Mouse (Mus musculus): ENCODE data around the gene Pde7b. TPM values are rescaled to one million over a fixed set of nuclear protein-coding genes. Genes with fewer than 3 reads are reported as not detected.

The Pde7b gene
- polyA plus RNA-seq (2016; fragmentation: Nextera tagmentation; extraction: Ambion mirVana): 1.00 and 1.6 TPM in 2 replicates

- Histone ChIP-seq H3K27me3 (ENCODE audit: low read depth, poor library complexity, severe bottlenecking) (no peaks in the 10 kb centered on the region), H3K27ac (replicated peaks) (no peak within 1 kb of the TSS), H3K9me3 (replicated peaks) (no peaks in the 10 kb centered on the region), H3K4me3 (peak within 1 kb of the TSS; percentile 45), H3K4me1 (peaks cover 31% of the 10 kb centered on the region), H3K36me3 (no peaks in the 10 kb centered on the region)
- DNase-seq (ENCODE audit: low spot score): peak; percentile 77
- 18% methylated on average over 17 of the region's 17 CpGs for WGBS
These were observed at the start of gene Pde7b for GRCm38 (mm10) chr10:20724906-20725305. Gene Pde7b, minus strand, starts transcription at chr10:20725078.

- no peaks in the 10 kb centered on the region for H3K4me1 ChIP-seq
- H3K4me3 ChIP-seq: no peak overlapping the region
- no peaks in the 10 kb centered on the region for H3K27me3 ChIP-seq (ENCODE audit: low read depth, poor library complexity, severe bottlenecking)
- H3K9me3 ChIP-seq (replicated peaks): no peaks in the 10 kb centered on the region
- 87% methylated on average over 4 of the region's 4 CpGs for WGBS
- DNase-seq (ENCODE audit: low spot score): no peak
- H3K27ac ChIP-seq (replicated peaks): no peak overlapping the region
- no peaks in the 10 kb centered on the region for H3K36me3 ChIP-seq
These were observed 47.2 kb upstream of the Pde7b start for GRCm38 (mm10) chr10:20772056-20772455.

GRCm38 (mm10) chr10:20770418-20770888, 45.6 kb upstream of the Pde7b start:
- Histone ChIP-seq H3K4me3 (no peak overlapping the region), H3K36me3 (no peaks in the 10 kb centered on the region), H3K27ac (replicated peaks) (no peak overlapping the region), H3K4me1 (no peaks in the 10 kb centered on the region), H3K9me3 (replicated peaks) (no peaks in the 10 kb centered on the region), H3K27me3 (ENCODE audit: low read depth, poor library complexity, severe bottlenecking) (no peaks in the 10 kb centered on the region)
- WGBS: 86% methylated on average over 2 of the region's 2 CpGs
- DNase-seq (ENCODE audit: low spot score): no peak

GRCm38 (mm10) chr10:20769557-20770417, 44.9 kb upstream of the Pde7b start:
- Histone ChIP-seq H3K9me3 (replicated peaks) (no peaks in the 10 kb centered on the region), H3K27me3 (ENCODE audit: low read depth, poor library complexity, severe bottlenecking) (no peaks in the 10 kb centered on the region), H3K4me1 (no peaks in the 10 kb centered on the region), H3K4me3 (no peak overlapping the region), H3K36me3 (no peaks in the 10 kb centered on the region), H3K27ac (replicated peaks) (no peak overlapping the region)
- DNase-seq (ENCODE audit: low spot score): no peak
- 83% methylated on average over 7 of the region's 7 CpGs for whole genome bisulfite sequencing

- Histone ChIP-seq H3K27me3 (ENCODE audit: low read depth, poor library complexity, severe bottlenecking) (no peaks in the 10 kb centered on the region), H3K27ac (replicated peaks) (no peak overlapping the region), H3K9me3 (replicated peaks) (no peaks in the 10 kb centered on the region), H3K4me3 (no peak overlapping the region), H3K4me1 (no peaks in the 10 kb centered on the region), H3K36me3 (no peaks in the 10 kb centered on the region)
- DNase-seq (ENCODE audit: low spot score): no peak
- WGBS: 81% methylated on average over 3 of the region's 3 CpGs
These were observed 39.5 kb upstream of the Pde7b start for GRCm38 (mm10) chr10:20764352-20764751.

GRCm38 (mm10) chr10:20758939-20759338, 34.1 kb upstream of the Pde7b start:
- 95% methylated on average over 1 of the region's 1 CpGs for WGBS
- no peaks in the 10 kb centered on the region for H3K27me3 ChIP-seq (ENCODE audit: low read depth, poor library complexity, severe bottlenecking)

GRCm38 (mm10) chr10:20758259-20758658, 33.4 kb upstream of the Pde7b start:
- Histone ChIP-seq H3K4me1 (no peaks in the 10 kb centered on the region), H3K27me3 (ENCODE audit: low read depth, poor library complexity, severe bottlenecking) (no peaks in the 10 kb centered on the region), H3K9me3 (replicated peaks) (no peaks in the 10 kb centered on the region), H3K36me3 (no peaks in the 10 kb centered on the region), H3K4me3 (no peak overlapping the region), H3K27ac (replicated peaks) (no peak overlapping the region)
- DNase-seq (ENCODE audit: low spot score): no peak
- WGBS: 87% methylated on average over 6 of the region's 6 CpGs

More at GRCm38 (mm10) chr10:20758939-20759338, 34.1 kb upstream of the Pde7b start:
- Histone ChIP-seq H3K4me1 (no peaks in the 10 kb centered on the region), H3K36me3 (no peaks in the 10 kb centered on the region), H3K4me3 (no peak overlapping the region), H3K9me3 (replicated peaks) (no peaks in the 10 kb centered on the region), H3K27ac (replicated peaks) (no peak overlapping the region)
- DNase-seq (ENCODE audit: low spot score): no peak

GRCm38 (mm10) chr10:20756219-20756618, 31.3 kb upstream of the Pde7b start:
- no peaks in the 10 kb centered on the region for H3K27me3 ChIP-seq (ENCODE audit: low read depth, poor library complexity, severe bottlenecking)
- no peak overlapping the region for H3K4me3 ChIP-seq
- H3K36me3 ChIP-seq: no peaks in the 10 kb centered on the region
- H3K9me3 ChIP-seq (replicated peaks): no peaks in the 10 kb centered on the region
- DNase-seq (ENCODE audit: low spot score): no peak
- WGBS: 90% methylated on average over 5 of the region's 5 CpGs
- no peaks in the 10 kb centered on the region for H3K4me1 ChIP-seq
- no peak overlapping the region for H3K27ac ChIP-seq (replicated peaks)

GRCm38 (mm10) chr10:20752883-20753282, 28.0 kb upstream of the Pde7b start:
- H3K4me1 ChIP-seq: no peaks in the 10 kb centered on the region
- H3K9me3 ChIP-seq (replicated peaks): no peaks in the 10 kb centered on the region
- no peak overlapping the region for H3K4me3 ChIP-seq
- WGBS: 94% methylated on average over 1 of the region's 1 CpGs
- H3K36me3 ChIP-seq: no peaks in the 10 kb centered on the region
- H3K27me3 ChIP-seq (ENCODE audit: low read depth, poor library complexity, severe bottlenecking): no peaks in the 10 kb centered on the region
- no peak overlapping the region for H3K27ac ChIP-seq (replicated peaks)
- no peak for DNase-seq (ENCODE audit: low spot score)

GRCm38 (mm10) chr10:20750642-20751251, 25.9 kb upstream of the Pde7b start:
- DNase-seq (ENCODE audit: low spot score): no peak
- no peaks in the 10 kb centered on the region for H3K36me3 ChIP-seq
- no peak overlapping the region for H3K4me3 ChIP-seq
- WGBS: 95% methylated on average over 5 of the region's 5 CpGs
- no peaks in the 10 kb centered on the region for H3K9me3 ChIP-seq (replicated peaks)
- no peaks in the 10 kb centered on the region for H3K27me3 ChIP-seq (ENCODE audit: low read depth, poor library complexity, severe bottlenecking)
- H3K27ac ChIP-seq (replicated peaks): no peak overlapping the region
- H3K4me1 ChIP-seq: no peaks in the 10 kb centered on the region

- Histone ChIP-seq H3K4me3 (no peak overlapping the region), H3K27ac (replicated peaks) (no peak overlapping the region), H3K9me3 (replicated peaks) (no peaks in the 10 kb centered on the region), H3K4me1 (no peaks in the 10 kb centered on the region), H3K27me3 (ENCODE audit: low read depth, poor library complexity, severe bottlenecking) (no peaks in the 10 kb centered on the region), H3K36me3 (no peaks in the 10 kb centered on the region)
- no peak for DNase-seq (ENCODE audit: low spot score)
- 94% methylated on average over 8 of the region's 8 CpGs for WGBS
These were observed 24.1 kb upstream of the Pde7b start for GRCm38 (mm10) chr10:20748938-20749337.

GRCm38 (mm10) chr10:20747229-20747628, 22.4 kb upstream of the Pde7b start:
- no peaks in the 10 kb centered on the region for H3K36me3 ChIP-seq
- H3K4me1 ChIP-seq: no peaks in the 10 kb centered on the region
- H3K27me3 ChIP-seq (ENCODE audit: low read depth, poor library complexity, severe bottlenecking): no peaks in the 10 kb centered on the region
- H3K27ac ChIP-seq (replicated peaks): no peak overlapping the region
- no peaks in the 10 kb centered on the region for H3K9me3 ChIP-seq (replicated peaks)
- WGBS: 85% methylated on average over 4 of the region's 4 CpGs
- no peak overlapping the region for H3K4me3 ChIP-seq
- DNase-seq (ENCODE audit: low spot score): no peak

- H3K4me3 ChIP-seq: no peak overlapping the region
- no peaks in the 10 kb centered on the region for H3K36me3 ChIP-seq
- H3K4me1 ChIP-seq: peaks cover 12% of the 10 kb centered on the region
- no peak overlapping the region for H3K27ac ChIP-seq (replicated peaks)
- DNase-seq (ENCODE audit: low spot score): no peak
- H3K9me3 ChIP-seq (replicated peaks): no peaks in the 10 kb centered on the region
- no peaks in the 10 kb centered on the region for H3K27me3 ChIP-seq (ENCODE audit: low read depth, poor library complexity, severe bottlenecking)
- 84% methylated on average over 3 of the region's 3 CpGs for WGBS
These were observed 14.9 kb upstream of the Pde7b start for GRCm38 (mm10) chr10:20739801-20740200.

Data from midbrain, embryonic 10.5 days (tissue).